Comparison of ENCODE assay signal across 12 mouse cellular contexts in the genomic region with DNA sequence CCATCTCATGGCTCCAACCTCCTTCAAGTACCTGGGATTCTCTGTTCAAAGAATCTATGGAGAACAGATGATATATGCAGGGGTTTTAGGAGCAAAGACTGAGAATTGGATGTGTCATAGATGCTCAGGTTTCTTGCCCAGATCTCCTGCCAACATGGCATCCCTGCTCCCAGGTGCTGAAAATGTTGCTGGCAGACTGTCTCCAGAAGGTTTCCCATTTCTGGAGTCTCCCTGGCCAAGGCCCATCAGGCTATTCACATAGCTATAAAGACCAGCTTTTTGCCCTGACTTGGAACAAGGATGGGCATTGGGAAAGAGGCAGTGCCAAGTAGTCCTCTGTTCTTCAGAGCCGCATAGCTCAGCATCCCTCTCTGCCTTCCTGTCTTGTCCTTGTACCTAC.
"Had no signal": no experiment of that assay in that cellular context is flagged by ENCODE, and none has a peak within 500 bp of the region (broad histone marks: within the 10 kb centered on the region; RNA-seq: fewer than 3 reads in every experiment).

No protein-coding gene starts in this region.

- DNase-seq: retina, postnatal 1 day; right cerebral cortex, adult 18-20 months; right cerebral cortex, postnatal 14 days; right cerebral cortex, postnatal 25 days; right cerebral cortex, postnatal 4 days; spleen, adult 18-20 months; thymus, adult 18-20 months; thymus, adult 2 months; thymus, postnatal 14 days; thymus, postnatal 25 days; thymus, postnatal 36 days; thymus, postnatal 4 days had no signal
